Mouse (Mus musculus) hindbrain, embryonic 10.5 days (tissue): ENCODE measurements around the gene Gm14393. TPM values are rescaled to one million over a fixed set of nuclear protein-coding genes. Genes with fewer than 3 reads are reported as not detected.
"Not testable (repeated sequence)": the region's sequence is repeated elsewhere in the genome, so short reads cannot be mapped to it uniquely, and the experiment has no call there.

ENCODE experiments used
- DNase-seq: peaks from one replicate; pipeline ENCODE4 v3.0.0-alpha.2; 2017; ENCODE audit warnings: low spot score
- H3K27ac ChIP-seq: fragments of 300-500 bp; sonication (generic); 2 replicates; pipeline ENCODE4 v1.5.1; 2016; ENCODE audit warnings: mild to moderate bottlenecking, moderate library complexity
- H3K27me3 ChIP-seq: fragments of 300-500 bp; sonication (generic); 2 replicates; pipeline ENCODE4 v1.6.1; 2016; ENCODE audit warnings: mild to moderate bottlenecking; ENCODE audit not compliant: poor library complexity, insufficient read depth, severe bottlenecking
- H3K36me3 ChIP-seq: fragments of 300-500 bp; sonication (generic); 2 replicates; pipeline ENCODE4 v1.6.1; 2016; ENCODE audit warnings: mild to moderate bottlenecking, moderate library complexity
- H3K4me1 ChIP-seq: fragments of 300-500 bp; sonication (generic); replicated peaks from 2 replicates; pipeline ENCODE4 v1.6.1; 2016; ENCODE audit warnings: mild to moderate bottlenecking
- H3K4me3 ChIP-seq: fragments of 300-500 bp; sonication (generic); 2 replicates; pipeline ENCODE4 v1.5.1; 2016; ENCODE audit warnings: mild to moderate bottlenecking, moderate library complexity
- H3K9me3 ChIP-seq: fragments of 300-500 bp; sonication (generic); 2 replicates; pipeline ENCODE4 v1.6.1; 2016; ENCODE audit warnings: mild to moderate bottlenecking, moderate library complexity
- WGBS: fragments of 180-500 bp; shearing (Covaris S2); methylation state at CpG from one replicate; pipeline ENCODE4 v1.1.7; 2016; 5-methylcytosine and 5-hydroxymethylcytosine counted together
- polyA plus RNA-seq: library from polyadenylated mRNA; unstranded; fragments of >200 nt; fragmentation: Nextera tagmentation; extraction: Ambion mirVana; gene quantifications from 2 replicates; pipeline ENCODE4 v1.2.1, GENCODE M21; 2016

Gm14393 gene
- polyA plus RNA-seq = 0.37 and 0.95 TPM in 2 replicates

DNA sequence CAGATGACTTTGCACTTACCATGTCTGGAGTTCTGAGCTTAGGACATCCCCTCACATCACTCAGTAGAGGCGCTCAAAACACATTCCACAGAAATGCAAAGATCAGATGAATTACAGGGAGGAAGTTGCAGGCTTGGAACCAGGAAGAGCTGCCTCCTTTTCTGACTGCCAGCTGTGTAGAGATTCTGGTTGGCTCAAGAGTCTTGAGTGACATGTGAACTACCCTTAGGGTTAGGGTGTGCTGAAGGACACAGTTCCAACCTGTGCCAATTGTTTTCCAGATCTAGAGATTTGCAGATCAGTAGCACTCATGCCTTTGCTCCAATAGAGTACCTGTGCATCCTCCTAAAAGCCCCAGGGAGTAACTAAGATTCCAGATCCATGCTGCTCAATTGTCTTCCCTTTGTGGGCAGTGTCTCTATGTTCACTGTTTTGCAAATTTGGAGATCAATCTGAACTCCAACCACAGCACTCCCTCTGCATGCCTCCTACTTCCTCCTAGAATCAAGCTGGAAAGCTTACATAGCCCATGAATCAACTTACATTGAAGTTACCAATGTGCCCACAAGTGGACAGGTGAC lies at the start of gene Gm14393:
Gm14393 (minus strand) TSS at position 101 of the 581 bp plus-strand sequence.
- not testable (repeated sequence) for H3K27ac ChIP-seq, H3K27me3 ChIP-seq, DNase-seq, H3K4me1 ChIP-seq, H3K36me3 ChIP-seq, H3K4me3 ChIP-seq, H3K9me3 ChIP-seq
- WGBS = 77% methylated on average over 1 of the region's 1 CpGs

DNA sequence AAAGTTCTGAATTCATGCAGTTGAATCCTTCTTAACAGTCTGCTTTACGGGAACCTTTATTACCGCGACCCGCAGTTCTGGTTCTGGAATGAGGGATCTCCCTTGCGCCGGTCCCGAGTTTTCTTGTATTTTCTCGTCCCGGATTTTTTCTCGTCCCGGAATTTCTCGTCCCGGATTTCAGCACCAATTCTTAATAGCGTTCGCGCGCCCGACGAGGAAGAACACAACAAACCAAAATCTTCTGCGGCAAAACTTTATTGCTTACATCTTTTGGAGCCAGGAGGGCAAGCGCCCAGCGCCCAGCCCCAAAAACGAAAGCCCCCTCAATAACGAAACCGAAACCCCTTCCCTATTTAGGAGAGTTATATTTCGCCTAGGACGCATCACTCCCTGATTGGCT lies 23.3 kb downstream of the Gm14393 start:
- not testable (repeated sequence) for H3K4me1 ChIP-seq, H3K4me3 ChIP-seq, H3K36me3 ChIP-seq, H3K27me3 ChIP-seq, H3K27ac ChIP-seq, H3K9me3 ChIP-seq, DNase-seq
- 95% methylated on average over 27 of the region's 27 CpGs for WGBS

Other genes starting within 250 kb of the Gm14393 start
- not detected in 2 replicates for gene Gm14444, start 57.5 kb downstream of the Gm14393 start, polyA plus RNA-seq
- gene Gm14399, start 74.2 kb upstream of the Gm14393 start, polyA plus RNA-seq = 4.9 and 7.1 TPM in 2 replicates
- gene Gm14443, start 108.1 kb upstream of the Gm14393 start, polyA plus RNA-seq = 0.29 and 0.51 TPM in 2 replicates
- gene Gm14391, start 139.1 kb upstream of the Gm14393 start, polyA plus RNA-seq = 8.3 TPM in 2 replicates
- gene Gm14440, start 207.3 kb upstream of the Gm14393 start, polyA plus RNA-seq = 0.73 and 5.6 TPM in 2 replicates